Mouse (Mus musculus) heart, embryonic 10.5 days (tissue): ENCODE measurements around the gene Gm5072. TPM values are rescaled to one million over a fixed set of nuclear protein-coding genes. Genes with fewer than 3 reads are reported as not detected.
"Not testable (repeated sequence)": the region's sequence is repeated elsewhere in the genome, so short reads cannot be mapped to it uniquely, and the experiment has no call there.

Source experiments
- DNase-seq: peaks from one replicate; pipeline ENCODE4 v3.0.0-alpha.2; 2017; ENCODE audit warnings: low spot score
- H3K27ac ChIP-seq: fragments of 300-500 bp; sonication (generic); 2 replicates; pipeline ENCODE4 v1.5.1; 2016; ENCODE audit warnings: mild to moderate bottlenecking
- H3K27me3 ChIP-seq: fragments of 300-500 bp; sonication (generic); 2 replicates; pipeline ENCODE4 v1.6.1; 2016; ENCODE audit warnings: mild to moderate bottlenecking; ENCODE audit not compliant: poor library complexity, insufficient read depth, severe bottlenecking
- H3K36me3 ChIP-seq: fragments of 300-500 bp; sonication (generic); 2 replicates; pipeline ENCODE4 v1.6.1; 2016; ENCODE audit warnings: mild to moderate bottlenecking, moderate library complexity
- H3K4me1 ChIP-seq: fragments of 300-500 bp; sonication (generic); 2 replicates; pipeline ENCODE4 v1.6.1; 2016; ENCODE audit warnings: mild to moderate bottlenecking
- H3K4me3 ChIP-seq: fragments of 300-500 bp; sonication (generic); 2 replicates; pipeline ENCODE4 v1.5.1; 2016; ENCODE audit warnings: mild to moderate bottlenecking, moderate library complexity
- H3K9me3 ChIP-seq: fragments of 300-500 bp; sonication (generic); 2 replicates; pipeline ENCODE4 v1.6.1; 2016; ENCODE audit warnings: mild to moderate bottlenecking, moderate library complexity
- WGBS: fragments of 180-500 bp; shearing (Covaris S2); methylation state at CpG from one replicate; pipeline ENCODE4 v1.1.7; 2016; 5-methylcytosine and 5-hydroxymethylcytosine counted together
- polyA plus RNA-seq: library from polyadenylated mRNA; unstranded; fragments of >200 nt; fragmentation: Nextera tagmentation; extraction: Ambion mirVana; gene quantifications from 2 replicates; pipeline ENCODE4 v1.2.1, GENCODE M21; 2016

Gm5072 gene
- not detected in 2 replicates for polyA plus RNA-seq

DNA sequence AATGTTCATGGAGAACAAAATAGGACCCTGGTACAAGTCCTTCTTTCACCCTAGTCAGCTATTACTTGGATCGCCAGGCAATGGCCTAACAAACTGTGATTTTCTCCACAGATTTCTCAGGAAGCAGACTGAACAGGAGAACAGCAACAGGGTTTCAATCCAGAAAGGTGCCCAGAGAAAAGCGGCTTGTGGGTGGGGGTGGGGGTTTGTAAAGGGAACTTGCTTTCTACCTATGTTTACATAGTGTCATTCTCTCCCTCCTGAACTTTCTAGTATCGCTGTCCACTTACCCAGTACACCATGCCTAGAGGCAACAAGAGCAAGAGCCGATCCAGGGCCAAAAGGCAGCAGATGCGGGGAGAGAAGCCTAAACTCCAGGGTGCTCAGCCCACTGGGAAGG, at the start of gene Gm5072:
TSS of gene Gm5072 (plus strand) at position 301 of the 400 bp plus-strand sequence.
- not testable (repeated sequence) for H3K4me1 ChIP-seq, H3K4me3 ChIP-seq, H3K27me3 ChIP-seq, DNase-seq, H3K9me3 ChIP-seq, H3K27ac ChIP-seq, H3K36me3 ChIP-seq
- no CpG with 5 or more reads among the region's 5 CpGs for WGBS

Other genes starting within 250 kb of the Gm5072 start
- not detected in 2 replicates for gene Mageb2, start 60.8 kb upstream of the Gm5072 start, polyA plus RNA-seq
- not detected in 2 replicates for gene Gm8914, start 87.6 kb downstream of the Gm5072 start, polyA plus RNA-seq
- gene 1700084M14Rik, start 183.4 kb downstream of the Gm5072 start, polyA plus RNA-seq = not detected in 2 replicates
- not detected in 2 replicates for gene Gm14781, start 239.7 kb downstream of the Gm5072 start, polyA plus RNA-seq